Mouse (Mus musculus): ENCODE data around the gene Rgma.

DNA sequence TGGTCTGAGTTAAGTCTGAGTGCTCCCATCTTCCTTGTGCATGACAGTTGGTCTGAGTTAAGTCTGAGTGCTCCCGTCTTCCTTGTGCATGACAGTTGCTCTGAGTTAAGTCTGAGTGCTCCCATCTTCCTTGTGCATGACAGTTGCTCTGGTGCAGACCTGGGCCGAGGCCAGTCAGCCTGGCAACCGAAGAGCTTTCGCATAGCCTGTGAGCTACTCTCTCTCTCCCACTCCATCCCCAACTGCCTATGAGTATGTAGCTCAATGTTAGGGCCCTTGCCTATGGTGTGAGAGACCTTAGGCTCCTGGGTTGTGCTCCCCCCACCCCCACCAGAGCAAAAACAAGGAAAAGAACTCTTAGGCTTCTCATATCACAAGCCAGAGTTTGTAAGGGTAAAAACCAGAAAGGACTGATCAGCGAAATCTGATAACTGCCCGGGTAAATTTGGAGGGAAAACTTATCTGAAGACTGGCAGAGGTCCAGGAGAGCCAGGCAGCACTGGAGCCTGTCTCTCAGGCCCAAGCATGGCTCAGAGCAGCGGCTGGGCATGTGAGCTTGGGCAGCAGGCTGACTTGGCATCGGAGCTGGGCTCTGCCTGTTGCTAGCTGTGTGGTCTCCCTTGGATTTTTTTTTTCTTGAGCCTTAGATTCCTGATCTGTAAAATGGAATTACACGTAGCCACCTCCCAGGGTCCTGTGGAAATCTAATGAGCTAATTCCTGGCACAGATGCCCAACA lies 46.1 kb downstream of the Rgma start:
- TF ChIP-seq CTCF (IDR thresholded peaks at IDR 0.05; ENCODE audit: low read depth) (no peak), EP300 (IDR thresholded peaks at IDR 0.05; ENCODE audit: low read depth) (no peak)

Measured in liver, embryonic 14.5 days (tissue).